Mouse (Mus musculus) MEL (cell line): ENCODE results near the gene Iyd.

Experiments
- CTCF ChIP-seq, 3 experiments: IDR thresholded peaks in 2 of 3; conservative IDR thresholded peaks in 1 of 3; 2 replicates each; pipeline ENCODE4 v1.5.1; 2011 to 2012; ENCODE audit warnings: low read length in 3 of 3, low read depth in 2 of 3, mild to moderate bottlenecking in 2 of 3, improper control_type of control experiment in 1 of 3, inconsistent platforms in 1 of 3, mixed read lengths in 1 of 3, moderate library complexity in 1 of 3; ENCODE audit not compliant: control insufficient read depth in 1 of 3, insufficient read depth in 1 of 3, poor library complexity in 1 of 3, severe bottlenecking in 1 of 3
- EP300 ChIP-seq, 2 experiments: IDR thresholded peaks; 2 replicates each; pipeline ENCODE4 v1.6.1; 2011; ENCODE audit warnings: improper control_type of control experiment in 2 of 2, low read length in 2 of 2, low read depth in 1 of 2, mild to moderate bottlenecking in 1 of 2
- GABPA ChIP-seq: IDR thresholded peaks from 2 replicates; pipeline ENCODE4 v1.6.1; 2012; ENCODE audit warnings: low read depth, mild to moderate bottlenecking, inconsistent platforms, low read length, improper control_type of control experiment, moderate library complexity
- HCFC1 ChIP-seq: IDR thresholded peaks from 2 replicates; pipeline ENCODE4 v1.6.1; 2012; ENCODE audit warnings: low read depth, mild to moderate bottlenecking, inconsistent platforms, low read length, improper control_type of control experiment, moderate library complexity
- MAZ ChIP-seq: IDR thresholded peaks from 2 replicates; pipeline ENCODE4 v1.6.1; 2012; ENCODE audit warnings: low read depth, mild to moderate bottlenecking, inconsistent platforms, low read length, improper control_type of control experiment
- MEF2A ChIP-seq: IDR thresholded peaks from 2 replicates; pipeline ENCODE4 v1.6.1; 2014; ENCODE audit warnings: low read depth, mild to moderate bottlenecking, inconsistent platforms, low read length, improper control_type of control experiment; ENCODE audit not compliant: poor library complexity, insufficient replicate concordance, severe bottlenecking; ENCODE audit errors: extremely low read depth
- MXI1 ChIP-seq: IDR thresholded peaks from 2 replicates; pipeline ENCODE4 v1.6.1; 2011; ENCODE audit warnings: mild to moderate bottlenecking, low read depth, low read length, improper control_type of control experiment
- NELFE ChIP-seq: IDR thresholded peaks from 2 replicates; pipeline ENCODE4 v1.6.1; 2011; ENCODE audit warnings: low read depth, low read length, improper control_type of control experiment
- POLR2A ChIP-seq, 2 experiments: IDR thresholded peaks; 2 replicates each; pipeline ENCODE4 v1.6.1; 2011 to 2012; ENCODE audit warnings: low read length in 2 of 2, mild to moderate bottlenecking in 2 of 2, control low read depth in 1 of 2, improper control_type of control experiment in 1 of 2, low read depth in 1 of 2, moderate library complexity in 1 of 2; ENCODE audit not compliant: control insufficient read depth in 1 of 2, insufficient read depth in 1 of 2, poor library complexity in 1 of 2
- POLR2AphosphoS5 ChIP-seq: IDR thresholded peaks from 2 replicates; pipeline ENCODE4 v1.6.1; 2012; ENCODE audit warnings: low read depth, borderline replicate concordance, mild to moderate bottlenecking, inconsistent platforms, low read length, moderate library complexity, mixed read lengths
- RAD21 ChIP-seq: IDR thresholded peaks from 2 replicates; pipeline ENCODE4 v1.6.1; 2011; ENCODE audit warnings: mild to moderate bottlenecking, low read depth, low read length, improper control_type of control experiment
- SMC3 ChIP-seq: IDR thresholded peaks from 2 replicates; pipeline ENCODE4 v1.6.1; 2011; ENCODE audit warnings: low read depth, low read length, improper control_type of control experiment
- TCF12 ChIP-seq: IDR thresholded peaks from 2 replicates; pipeline ENCODE4 v1.6.1; 2014; ENCODE audit warnings: low read depth, mild to moderate bottlenecking, inconsistent platforms, low read length, improper control_type of control experiment, moderate library complexity
- USF1 ChIP-seq: IDR thresholded peaks from 2 replicates; pipeline ENCODE4 v1.6.1; 2014; ENCODE audit warnings: low read depth, mild to moderate bottlenecking, inconsistent platforms, low read length, improper control_type of control experiment, moderate library complexity

DNA sequence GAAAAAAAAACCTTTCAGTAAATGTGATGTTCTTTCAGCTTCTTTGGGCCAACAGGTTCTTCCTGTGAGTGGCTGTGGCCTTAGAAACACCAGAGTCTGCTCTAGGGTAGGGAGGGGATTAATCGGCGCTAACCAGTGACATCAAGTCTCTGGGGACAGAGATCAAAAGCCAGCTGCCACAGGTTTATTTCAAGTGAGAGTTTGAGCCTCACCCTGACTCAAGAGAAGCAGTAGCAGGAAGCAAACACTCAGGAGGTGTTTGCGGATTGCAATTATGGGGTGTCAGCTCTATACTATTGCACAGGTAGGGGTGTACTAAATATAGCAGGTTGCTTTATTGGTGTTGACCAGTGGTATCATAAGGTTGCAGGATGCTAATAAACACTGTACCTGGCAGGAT, 29.6 kb upstream of the Iyd start:
- TF ChIP-seq USF1: no peak
- no peak for TF ChIP-seq EP300 (IDR thresholded peaks at IDR 0.05; ENCODE audit: low read depth in 1 of 2, low read length in 2 of 2)
- no peak for TF ChIP-seq TCF12
- no peak for TF ChIP-seq POLR2A (IDR thresholded peaks at IDR 0.05; ENCODE audit: control insufficient read depth in 1 of 2, insufficient read depth in 1 of 2, low read depth in 1 of 2, low read length in 2 of 2, poor library complexity in 1 of 2)
- no peak for TF ChIP-seq MEF2A
- TF ChIP-seq HCFC1: no peak
- TF ChIP-seq GABPA: no peak
- TF ChIP-seq CTCF (IDR thresholded peaks at IDR 0.05 in 2 of 3, conservative IDR thresholded peaks at IDR 0.05 in 1 of 3; ENCODE audit: control insufficient read depth in 1 of 3, insufficient read depth in 1 of 3, low read depth in 2 of 3, low read length in 3 of 3, poor library complexity in 1 of 3, severe bottlenecking in 1 of 3): no peak
- no peak for TF ChIP-seq POLR2AphosphoS5
- no peak for TF ChIP-seq NELFE
- TF ChIP-seq RAD21: no peak
- no peak for TF ChIP-seq MXI1
- no peak for TF ChIP-seq SMC3
- no peak for TF ChIP-seq MAZ
